Mouse (Mus musculus): ENCODE data around the gene Bik. TPM values are rescaled to one million over a fixed set of nuclear protein-coding genes. Genes with fewer than 3 reads are reported as not detected.

The Bik gene
- polyA plus RNA-seq, 1 experiment = 3.7 TPM

DNA sequence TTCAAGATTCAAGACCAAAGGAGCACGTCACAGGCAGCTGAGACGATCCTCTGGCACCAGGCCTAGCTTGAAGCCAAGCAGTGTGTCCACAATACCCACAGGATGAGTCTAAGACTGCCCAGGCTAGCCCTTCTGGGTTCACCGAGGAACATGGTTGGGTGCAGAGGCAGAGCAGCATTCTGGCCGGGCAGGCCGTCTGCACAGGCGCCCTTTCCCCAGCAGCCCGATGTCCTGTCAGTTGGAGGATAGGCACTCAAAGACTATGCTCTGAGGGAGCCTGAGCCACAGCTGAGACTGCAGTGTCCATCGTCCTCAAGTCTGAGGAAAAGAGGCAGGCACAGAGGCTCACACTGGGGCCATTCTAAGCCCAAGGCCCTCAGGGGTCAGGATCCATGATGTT lies 20.5 kb downstream of the Bik start:
- H3K27me3 ChIP-seq (ENCODE audit: control insufficient read depth, insufficient read depth, low read length, poor library complexity, severe bottlenecking) = no peaks in the 10 kb centered on the region
- H3K9ac ChIP-seq (ENCODE audit: low read depth, poor library complexity, severe bottlenecking) = no peak overlapping the region
- H3K9me3 ChIP-seq (replicated peaks; ENCODE audit: control insufficient read depth, insufficient read depth, low read length, poor library complexity, severe bottlenecking) = no peaks in the 10 kb centered on the region
- TF ChIP-seq POLR2A (IDR thresholded peaks at IDR 0.05; ENCODE audit: insufficient read depth, low read length) = no peak
- TF ChIP-seq EP300 (IDR thresholded peaks at IDR 0.05; ENCODE audit: insufficient read depth, low read depth, low read length) = no peak
- no peak for TF ChIP-seq CTCF (IDR thresholded peaks at IDR 0.05; ENCODE audit: low read depth, low read length)
- no peak overlapping the region for H3K27ac ChIP-seq (ENCODE audit: insufficient read depth, low read length)
- peaks cover 12% of the 10 kb centered on the region for H3K36me3 ChIP-seq (ENCODE audit: control insufficient read depth, insufficient read depth, low read length, poor library complexity, severe bottlenecking)
- no peaks in the 10 kb centered on the region for H3K4me1 ChIP-seq (ENCODE audit: control insufficient read depth, insufficient read depth, low read length)
- no peak overlapping the region for H3K4me3 ChIP-seq (ENCODE audit: low read depth, low read length)

- Histone ChIP-seq H3K9ac (ENCODE audit: low read depth, poor library complexity, severe bottlenecking) (no peak overlapping the region), H3K27ac (ENCODE audit: insufficient read depth, low read length) (no peak overlapping the region), H3K9me3 (replicated peaks; ENCODE audit: control insufficient read depth, insufficient read depth, low read length, poor library complexity, severe bottlenecking) (no peaks in the 10 kb centered on the region), H3K4me3 (ENCODE audit: low read depth, low read length) (no peak overlapping the region), H3K36me3 (ENCODE audit: control insufficient read depth, insufficient read depth, low read length, poor library complexity, severe bottlenecking) (peaks cover 12% of the 10 kb centered on the region), H3K4me1 (ENCODE audit: control insufficient read depth, insufficient read depth, low read length) (no peaks in the 10 kb centered on the region), H3K27me3 (ENCODE audit: control insufficient read depth, insufficient read depth, low read length, poor library complexity, severe bottlenecking) (no peaks in the 10 kb centered on the region)
- TF ChIP-seq EP300 (IDR thresholded peaks at IDR 0.05; ENCODE audit: insufficient read depth, low read depth, low read length) = no peak
- TF ChIP-seq CTCF (IDR thresholded peaks at IDR 0.05; ENCODE audit: low read depth, low read length) = no peak
- TF ChIP-seq POLR2A (IDR thresholded peaks at IDR 0.05; ENCODE audit: insufficient read depth, low read length) = no peak
Measured at GRCm38 (mm10) chr15:83550137-83550536, 23.5 kb downstream of the Bik start.

DNA sequence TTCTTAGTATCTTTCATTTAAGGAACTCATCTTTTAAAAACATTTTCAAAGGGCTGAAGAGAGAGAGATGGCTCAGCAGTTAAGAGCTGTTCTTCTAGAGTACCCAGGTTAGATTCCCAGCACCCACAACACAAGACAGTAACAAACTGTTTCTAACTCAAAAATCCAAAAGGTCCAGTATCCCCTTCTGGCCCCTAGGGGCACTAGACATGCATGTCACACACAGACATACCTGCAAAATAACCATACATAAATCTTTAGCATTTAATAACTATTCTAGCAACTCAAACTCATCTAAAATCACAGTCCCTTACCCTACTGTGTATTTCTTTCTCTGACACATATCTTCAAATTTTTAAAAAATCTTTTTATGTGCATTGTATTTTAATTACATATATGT lies 27.2 kb downstream of the Bik start:
- no peak for TF ChIP-seq EP300 (IDR thresholded peaks at IDR 0.05; ENCODE audit: insufficient read depth, low read depth, low read length)
- TF ChIP-seq CTCF (IDR thresholded peaks at IDR 0.05; ENCODE audit: low read depth, low read length) = no peak
- TF ChIP-seq POLR2A (IDR thresholded peaks at IDR 0.05; ENCODE audit: insufficient read depth, low read length) = no peak
- H3K27ac ChIP-seq (ENCODE audit: insufficient read depth, low read length) = no peak overlapping the region
- H3K9me3 ChIP-seq (replicated peaks; ENCODE audit: control insufficient read depth, insufficient read depth, low read length, poor library complexity, severe bottlenecking) = no peaks in the 10 kb centered on the region
- no peaks in the 10 kb centered on the region for H3K4me1 ChIP-seq (ENCODE audit: control insufficient read depth, insufficient read depth, low read length)
- H3K9ac ChIP-seq (ENCODE audit: low read depth, poor library complexity, severe bottlenecking) = no peak overlapping the region
- no peak overlapping the region for H3K4me3 ChIP-seq (ENCODE audit: low read depth, low read length)
- H3K36me3 ChIP-seq (ENCODE audit: control insufficient read depth, insufficient read depth, low read length, poor library complexity, severe bottlenecking) = peaks cover 4% of the 10 kb centered on the region; the same call in 1 of the 2 replicates
- no peaks in the 10 kb centered on the region for H3K27me3 ChIP-seq (ENCODE audit: control insufficient read depth, insufficient read depth, low read length, poor library complexity, severe bottlenecking)

DNA sequence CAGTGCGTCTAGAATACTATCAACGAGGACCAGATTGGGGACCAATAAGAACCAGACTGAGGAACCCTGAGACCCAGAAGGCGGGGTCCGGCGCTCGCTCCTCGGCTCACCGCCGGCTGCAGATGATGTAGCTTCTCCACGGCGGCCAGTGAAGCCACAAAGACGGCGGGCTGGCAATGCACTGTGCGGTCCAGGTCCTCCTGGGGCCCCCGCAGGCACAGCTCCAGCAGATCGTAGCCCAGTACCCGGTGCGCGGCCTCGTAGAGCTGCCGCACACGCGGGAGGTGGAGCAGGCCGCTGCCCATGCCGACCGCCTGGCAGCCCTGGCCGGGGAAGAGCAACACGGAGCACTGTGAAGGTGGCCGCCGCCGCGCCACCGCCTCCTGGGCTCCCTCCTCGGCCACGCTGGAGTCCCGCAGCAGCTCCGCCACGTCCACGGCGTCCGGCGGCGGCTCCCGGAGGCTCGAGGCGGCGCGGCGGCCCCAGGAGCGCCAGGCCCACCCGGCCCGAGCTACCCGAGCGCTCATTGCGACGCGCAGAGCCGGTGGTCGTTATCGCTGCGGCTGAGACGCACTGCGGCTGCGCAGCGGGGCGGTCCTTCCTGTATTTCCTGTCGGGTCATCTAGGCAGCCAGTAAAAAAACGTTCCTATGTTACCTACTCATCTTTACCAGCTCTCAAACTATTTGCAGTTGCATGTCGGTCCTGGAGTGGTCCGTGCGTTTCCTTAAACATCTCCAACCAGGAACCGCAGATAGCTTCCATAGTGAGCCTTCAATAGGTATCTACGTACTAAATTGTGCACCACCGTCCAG lies 28.7 kb downstream of the Bik start:
- no peaks in the 10 kb centered on the region for H3K27me3 ChIP-seq (ENCODE audit: control insufficient read depth, insufficient read depth, low read length, poor library complexity, severe bottlenecking)
- no peak for TF ChIP-seq CTCF (IDR thresholded peaks at IDR 0.05; ENCODE audit: low read depth, low read length)
- no peak for TF ChIP-seq EP300 (IDR thresholded peaks at IDR 0.05; ENCODE audit: insufficient read depth, low read depth, low read length)
- peak; percentile 42 for TF ChIP-seq POLR2A (IDR thresholded peaks at IDR 0.05; ENCODE audit: insufficient read depth, low read length)
- no peaks in the 10 kb centered on the region for H3K9me3 ChIP-seq (replicated peaks; ENCODE audit: control insufficient read depth, insufficient read depth, low read length, poor library complexity, severe bottlenecking)
- H3K36me3 ChIP-seq (ENCODE audit: control insufficient read depth, insufficient read depth, low read length, poor library complexity, severe bottlenecking) = peaks cover 4% of the 10 kb centered on the region; the same call in 1 of the 2 replicates
- H3K4me1 ChIP-seq (ENCODE audit: control insufficient read depth, insufficient read depth, low read length) = no peaks in the 10 kb centered on the region
- peak overlapping the region; percentile 81 for H3K9ac ChIP-seq (ENCODE audit: low read depth, poor library complexity, severe bottlenecking)
- H3K27ac ChIP-seq (ENCODE audit: insufficient read depth, low read length) = peak overlapping the region; percentile 46
- peak overlapping the region; percentile 88 for H3K4me3 ChIP-seq (ENCODE audit: low read depth, low read length)

- Histone ChIP-seq H3K4me1 (ENCODE audit: control insufficient read depth, insufficient read depth, low read length) (peaks cover 2% of the 10 kb centered on the region), H3K36me3 (ENCODE audit: control insufficient read depth, insufficient read depth, low read length, poor library complexity, severe bottlenecking) (no peaks in the 10 kb centered on the region), H3K4me3 (ENCODE audit: low read depth, low read length) (no peak overlapping the region), H3K9ac (ENCODE audit: low read depth, poor library complexity, severe bottlenecking) (no peak overlapping the region), H3K27ac (ENCODE audit: insufficient read depth, low read length) (no peak overlapping the region), H3K9me3 (replicated peaks; ENCODE audit: control insufficient read depth, insufficient read depth, low read length, poor library complexity, severe bottlenecking) (no peaks in the 10 kb centered on the region), H3K27me3 (ENCODE audit: control insufficient read depth, insufficient read depth, low read length, poor library complexity, severe bottlenecking) (no peaks in the 10 kb centered on the region)
- no peak for TF ChIP-seq EP300 (IDR thresholded peaks at IDR 0.05; ENCODE audit: insufficient read depth, low read depth, low read length)
- TF ChIP-seq POLR2A (IDR thresholded peaks at IDR 0.05; ENCODE audit: insufficient read depth, low read length) = no peak
- no peak for TF ChIP-seq CTCF (IDR thresholded peaks at IDR 0.05; ENCODE audit: low read depth, low read length)
Measured at GRCm38 (mm10) chr15:83560941-83561477, 34.3 kb downstream of the Bik start.

All from ES-Bruce4 (cell line).